Mouse (Mus musculus) midbrain, embryonic 14.5 days (tissue): ENCODE measurements at regions not wholly inside any gene's neighbourhood (a gene's known extent, or its start where the extent isn't known, plus 50 kb on each side); places are given as distances from the start of the nearest gene placed in this dataset.

Source experiments
- ATAC-seq: fragments of 200-750 bp; cut with Nextera tagmentation; 2 replicates; pipeline ENCODE4 v1.8.0; 2017; ENCODE audit warnings: moderate number of reproducible peaks, moderate library complexity; ENCODE audit not compliant: low FRiP score, low TSS enrichment
- DNase-seq: peaks from one replicate; pipeline ENCODE4 v3.0.0-alpha.2; 2015
- H3K27ac ChIP-seq: fragments of 300-500 bp; sonication (generic); replicated peaks from 2 replicates; pipeline ENCODE4 v1.5.1; 2014; ENCODE audit warnings: mild to moderate bottlenecking, low read depth, low read length, moderate library complexity
- H3K27me3 ChIP-seq: fragments of 300-500 bp; sonication (generic); 2 replicates; pipeline ENCODE4 v1.6.1; 2014; ENCODE audit warnings: low read length, control low read depth, mixed read lengths; ENCODE audit not compliant: control insufficient read depth, insufficient read depth
- H3K36me3 ChIP-seq: fragments of 300-500 bp; sonication (generic); 2 replicates; pipeline ENCODE4 v1.6.1; 2014; ENCODE audit warnings: low read length, control low read depth; ENCODE audit not compliant: control insufficient read depth, insufficient read depth
- H3K4me1 ChIP-seq: fragments of 300-500 bp; sonication (generic); 2 replicates; pipeline ENCODE4 v1.6.1; 2014; ENCODE audit warnings: mild to moderate bottlenecking, antibody characterized with exemption, low read length, control low read depth; ENCODE audit not compliant: control insufficient read depth, insufficient read depth
- H3K4me2 ChIP-seq: fragments of 300-500 bp; sonication (generic); 2 replicates; pipeline ENCODE4 v1.6.1; 2014; ENCODE audit warnings: mild to moderate bottlenecking, low read length, moderate library complexity
- H3K4me3 ChIP-seq: fragments of 300-500 bp; sonication (generic); replicated peaks from 2 replicates; pipeline ENCODE4 v1.5.1; 2014; ENCODE audit warnings: low read depth, low read length
- H3K9ac ChIP-seq: fragments of 300-500 bp; sonication (generic); replicated peaks from 2 replicates; pipeline ENCODE4 v1.6.1; 2014; ENCODE audit warnings: mild to moderate bottlenecking, low read length, moderate library complexity
- H3K9me3 ChIP-seq: fragments of 300-500 bp; sonication (generic); 2 replicates; pipeline ENCODE4 v1.6.1; 2016; ENCODE audit warnings: low read length, control low read depth, mixed read lengths; ENCODE audit not compliant: control insufficient read depth
- WGBS: fragments of 180-500 bp; shearing (Covaris S2); extraction: QIAGEN DNeasy Blood & Tissue Kit; methylation state at CpG from one replicate; pipeline ENCODE4 v1.1.7; 2014; 5-methylcytosine and 5-hydroxymethylcytosine counted together

GRCm38 (mm10) chr6:14574607-14575006 is 180.5 kb downstream of the Ppp1r3a start:
- DNase-seq = no peak
- H3K27ac ChIP-seq = no peak overlapping the region
- H3K4me1 ChIP-seq = no peaks in the 10 kb centered on the region
- H3K9me3 ChIP-seq = no peaks in the 10 kb centered on the region
- no peaks in the 10 kb centered on the region for H3K36me3 ChIP-seq
- no peak for ATAC-seq
- no peak overlapping the region for H3K9ac ChIP-seq
- H3K27me3 ChIP-seq = no peaks in the 10 kb centered on the region
- no peak overlapping the region for H3K4me2 ChIP-seq
- WGBS = 81% methylated on average over 3 of the region's 3 CpGs
- H3K4me3 ChIP-seq = no peak overlapping the region

- H3K9ac ChIP-seq = no peak overlapping the region
- no peaks in the 10 kb centered on the region for H3K9me3 ChIP-seq
- ATAC-seq = no peak
- no peaks in the 10 kb centered on the region for H3K4me1 ChIP-seq
- no peak overlapping the region for H3K4me3 ChIP-seq
- WGBS = 44% methylated on average over 2 of the region's 2 CpGs
- no peaks in the 10 kb centered on the region for H3K27me3 ChIP-seq
- DNase-seq = no peak
- no peak overlapping the region for H3K27ac ChIP-seq
- no peak overlapping the region for H3K4me2 ChIP-seq
- H3K36me3 ChIP-seq = no peaks in the 10 kb centered on the region
Observed at GRCm38 (mm10) chr6:14573001-14573400, 182.1 kb downstream of the Ppp1r3a start.

- Histone ChIP-seq H3K27me3 (no peaks in the 10 kb centered on the region), H3K36me3 (no peaks in the 10 kb centered on the region), H3K9ac (no peak overlapping the region), H3K9me3 (no peaks in the 10 kb centered on the region), H3K4me1 (no peaks in the 10 kb centered on the region), H3K4me2 (no peak overlapping the region), H3K4me3 (no peak overlapping the region), H3K27ac (no peak overlapping the region)
- 92% methylated on average over 5 of the region's 5 CpGs for WGBS
- DNase-seq = no peak
- no peak for ATAC-seq
Observed at GRCm38 (mm10) chr6:14540333-14540732, 214.7 kb downstream of the Ppp1r3a start.

- ATAC-seq (peak; percentile 46; the same call in 1 of the 2 replicates), DNase-seq (peak; percentile 12)
- H3K9ac ChIP-seq = no peak overlapping the region
- no peaks in the 10 kb centered on the region for H3K4me1 ChIP-seq
- no peaks in the 10 kb centered on the region for H3K36me3 ChIP-seq
- H3K9me3 ChIP-seq = no peaks in the 10 kb centered on the region
- no peak overlapping the region for H3K4me2 ChIP-seq
- no peak overlapping the region for H3K27ac ChIP-seq
- H3K27me3 ChIP-seq = no peaks in the 10 kb centered on the region
- 44% methylated on average over 2 of the region's 2 CpGs for WGBS
- no peak overlapping the region for H3K4me3 ChIP-seq
Observed at GRCm38 (mm10) chr6:14529096-14529495, 226.0 kb downstream of the Ppp1r3a start.

GRCm38 (mm10) chr6:14528564-14528963 is 226.5 kb downstream of the Ppp1r3a start:
- ATAC-seq (peak; percentile 43; the same call in 1 of the 2 replicates), DNase-seq (no peak)
- 43% methylated on average over 7 of the region's 7 CpGs for WGBS
- Histone ChIP-seq H3K36me3 (no peaks in the 10 kb centered on the region), H3K4me3 (no peak overlapping the region), H3K4me2 (no peak overlapping the region), H3K4me1 (no peaks in the 10 kb centered on the region), H3K9me3 (no peaks in the 10 kb centered on the region), H3K27me3 (no peaks in the 10 kb centered on the region), H3K9ac (no peak overlapping the region), H3K27ac (no peak overlapping the region)

GRCm38 (mm10) chr6:14522742-14523141 is 232.3 kb downstream of the Ppp1r3a start:
- no peaks in the 10 kb centered on the region for H3K36me3 ChIP-seq
- ATAC-seq (no peak), DNase-seq (peak; percentile 46)
- H3K4me3 ChIP-seq = no peak overlapping the region
- no peak overlapping the region for H3K27ac ChIP-seq
- H3K4me1 ChIP-seq = no peaks in the 10 kb centered on the region
- H3K4me2 ChIP-seq = no peak overlapping the region
- 30% methylated on average over 2 of the region's 2 CpGs for WGBS
- H3K9me3 ChIP-seq = no peaks in the 10 kb centered on the region
- no peak overlapping the region for H3K9ac ChIP-seq
- H3K27me3 ChIP-seq = no peaks in the 10 kb centered on the region

GRCm38 (mm10) chr6:14521321-14521720 is 233.8 kb downstream of the Ppp1r3a start:
- no peak for DNase-seq
- ATAC-seq = no peak
- no peaks in the 10 kb centered on the region for H3K27me3 ChIP-seq
- no peak overlapping the region for H3K27ac ChIP-seq
- no peak overlapping the region for H3K9ac ChIP-seq
- H3K9me3 ChIP-seq = no peaks in the 10 kb centered on the region
- no peaks in the 10 kb centered on the region for H3K4me1 ChIP-seq
- no peak overlapping the region for H3K4me2 ChIP-seq
- no peak overlapping the region for H3K4me3 ChIP-seq
- WGBS = 93% methylated on average over 1 of the region's 1 CpGs
- no peaks in the 10 kb centered on the region for H3K36me3 ChIP-seq

- DNase-seq (peak; percentile 91), ATAC-seq (peak; percentile 51; the same call in 1 of the 2 replicates)
- H3K4me3 ChIP-seq = no peak overlapping the region
- no peaks in the 10 kb centered on the region for H3K36me3 ChIP-seq
- no peaks in the 10 kb centered on the region for H3K27me3 ChIP-seq
- no peaks in the 10 kb centered on the region for H3K9me3 ChIP-seq
- H3K27ac ChIP-seq = no peak overlapping the region
- 60% methylated on average over 1 of the region's 1 CpGs for WGBS
- no peaks in the 10 kb centered on the region for H3K4me1 ChIP-seq
- no peak overlapping the region for H3K9ac ChIP-seq
- no peak overlapping the region for H3K4me2 ChIP-seq
Observed at GRCm38 (mm10) chr6:14504171-14504570, 250.9 kb downstream of the Ppp1r3a start.

GRCm38 (mm10) chr6:14500663-14501062 is 254.4 kb downstream of the Ppp1r3a start:
- Histone ChIP-seq H3K9me3 (no peaks in the 10 kb centered on the region), H3K27ac (no peak overlapping the region), H3K4me1 (no peaks in the 10 kb centered on the region), H3K4me3 (no peak overlapping the region), H3K36me3 (no peaks in the 10 kb centered on the region), H3K27me3 (no peaks in the 10 kb centered on the region), H3K9ac (no peak overlapping the region), H3K4me2 (no peak overlapping the region)
- WGBS = 87% methylated on average over 2 of the region's 2 CpGs
- ATAC-seq = no peak
- no peak for DNase-seq
